Mouse (Mus musculus): ENCODE measurements around the gene Rab8a. TPM values are rescaled to one million over a fixed set of nuclear protein-coding genes. Genes with fewer than 3 reads are reported as not detected.

Gene Rab8a
- polyA plus RNA-seq (2015; fragmentation: Nextera tagmentation; extraction: Ambion mirVana) = 75.7 and 78.6 TPM in 2 replicates

DNA sequence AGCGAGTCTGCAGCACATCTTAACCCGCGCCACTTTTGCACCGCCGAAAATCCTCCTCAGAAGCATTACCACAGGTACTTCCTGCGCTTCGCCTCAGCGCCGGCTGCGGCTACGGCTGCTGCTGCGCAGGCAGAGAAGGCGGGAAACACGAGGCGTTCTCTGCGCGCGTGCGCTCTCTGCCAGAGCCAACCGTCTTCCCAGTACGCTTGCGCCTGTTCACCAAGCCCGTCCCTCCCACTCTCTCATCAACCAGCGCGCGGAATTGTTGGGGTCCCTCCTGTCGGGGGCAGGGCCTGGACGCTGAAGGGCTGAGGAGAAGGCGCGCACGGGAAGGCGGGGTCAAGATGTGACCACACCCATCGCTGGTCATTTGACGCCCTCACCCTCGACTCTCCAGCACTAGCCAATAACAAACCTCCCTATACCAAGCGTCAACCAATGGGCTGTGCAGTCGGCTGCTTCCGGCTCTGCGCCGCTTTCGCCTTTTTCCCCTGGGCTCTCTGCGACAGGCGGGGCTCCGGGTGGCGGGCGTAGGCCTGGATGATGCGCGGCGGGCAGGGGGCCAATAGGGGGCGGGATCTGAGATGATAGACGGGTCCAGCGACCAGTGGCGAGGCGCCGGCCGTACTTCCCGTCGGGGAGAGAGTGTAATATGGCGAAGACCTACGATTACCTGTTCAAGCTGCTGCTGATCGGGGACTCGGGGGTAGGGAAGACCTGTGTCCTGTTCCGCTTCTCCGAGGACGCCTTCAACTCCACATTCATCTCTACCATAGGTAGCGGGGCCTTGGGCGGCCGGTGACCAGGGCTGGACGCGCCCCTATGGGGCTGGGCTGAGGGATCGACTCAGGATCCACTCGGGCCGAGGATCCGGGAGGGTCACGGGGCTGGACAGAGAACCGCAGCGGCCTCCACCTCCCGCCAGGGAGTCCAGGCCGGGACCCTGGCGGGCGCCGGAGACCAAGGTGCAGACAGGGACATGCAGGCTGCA lies at the start of gene Rab8a:
Rab8a (plus strand) TSS at position 494 of the 991 bp plus-strand sequence.

GRCm38 (mm10) chr8:72134756-72135445 lies 26.1 kb upstream of the Rab8a start, which contains the start of gene Tpm4:
Gene Tpm4, plus strand, starts transcription at chr8:72134975.

GRCm38 (mm10) chr8:72189417-72190214 lies 28.6 kb downstream of the Rab8a start, which contains the start of gene Hsh2d:
Gene Hsh2d, plus strand, starts transcription at chr8:72189638.

GRCm38 (mm10) chr8:72212751-72213150 lies 51.8 kb downstream of the Rab8a start, which contains the start of gene Cib3:
Gene Cib3, minus strand, starts transcription at chr8:72212837.

GRCm38 (mm10) chr8:72213536-72213935 lies 52.5 kb downstream of the Rab8a start, which contains the start of gene Gm11034:
Gene Gm11034, minus strand, starts transcription at chr8:72213636.

DNA sequence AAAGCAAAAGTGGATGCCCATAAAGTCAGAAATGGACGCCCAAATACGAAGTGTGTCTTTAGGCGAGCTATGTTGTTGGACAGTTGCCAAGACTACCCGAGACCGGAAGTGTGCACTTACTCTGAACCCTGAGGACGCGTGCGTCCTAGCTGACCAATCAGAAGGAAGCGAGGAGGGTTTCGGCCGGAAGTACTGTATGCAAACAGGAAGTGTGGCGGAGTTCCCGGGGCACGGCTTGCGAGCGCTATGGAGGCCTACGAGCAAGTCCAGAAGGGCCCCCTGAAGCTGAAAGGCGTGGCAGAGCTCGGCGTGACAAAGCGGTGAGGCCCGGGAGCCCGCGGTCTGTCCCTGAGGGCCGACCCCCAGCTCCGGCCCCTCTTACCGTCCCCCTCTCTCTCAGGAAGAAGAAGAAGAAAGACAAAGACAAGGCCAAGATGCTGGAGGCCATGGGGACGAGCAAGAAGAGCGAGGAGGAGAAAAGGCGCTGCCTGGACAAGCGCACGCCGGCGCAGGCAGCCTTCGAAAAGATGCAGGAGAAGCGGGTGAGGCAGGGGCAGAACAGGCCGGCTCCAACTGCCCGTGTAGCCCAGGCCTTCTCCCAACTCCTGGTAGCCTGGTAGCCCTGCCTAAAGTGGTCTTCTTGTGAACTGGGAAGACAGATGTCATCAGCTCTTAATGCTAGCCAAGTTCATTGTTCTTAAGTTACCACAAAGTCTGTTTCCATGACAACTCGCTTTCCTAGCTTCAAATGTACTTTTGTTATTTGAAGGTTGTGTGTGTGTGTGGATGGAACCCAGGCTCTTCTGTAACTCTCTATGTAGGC lies 58.8 kb downstream of the Rab8a start, which contains the start of gene Fam32a:
Fam32a (plus strand) TSS at position 190 of the 823 bp plus-strand sequence.

Other genes with a start within 250 kb of the Rab8a start
- 15.1 and 18.7 TPM in 2 replicates for gene Zfp961, start 210.2 kb upstream of the Rab8a start, polyA plus RNA-seq (2015; fragmentation: Nextera tagmentation; extraction: Ambion mirVana)
- 3.0 and 4.5 TPM in 2 replicates for gene Cyp4f18, start 151.6 kb upstream of the Rab8a start, polyA plus RNA-seq (2015; fragmentation: Nextera tagmentation; extraction: Ambion mirVana)
- gene Olfr372, start 120.0 kb upstream of the Rab8a start, polyA plus RNA-seq (2015; fragmentation: Nextera tagmentation; extraction: Ambion mirVana) = not detected in 2 replicates
- not detected in 2 replicates for gene Olfr373, start 78.0 kb upstream of the Rab8a start, polyA plus RNA-seq (2015; fragmentation: Nextera tagmentation; extraction: Ambion mirVana)
- gene Olfr374, start 54.2 kb upstream of the Rab8a start, polyA plus RNA-seq (2015; fragmentation: Nextera tagmentation; extraction: Ambion mirVana) = 0.03 TPM in 1 of 2 replicates, not detected in the other
- gene Tpm4, start 26.2 kb upstream of the Rab8a start, polyA plus RNA-seq (2015; fragmentation: Nextera tagmentation; extraction: Ambion mirVana) = 309 and 335 TPM in 2 replicates
- gene Hsh2d, start 28.4 kb downstream of the Rab8a start, polyA plus RNA-seq (2015; fragmentation: Nextera tagmentation; extraction: Ambion mirVana) = 0.17 and 0.26 TPM in 2 replicates
- gene Cib3, start 51.6 kb downstream of the Rab8a start, polyA plus RNA-seq (2015; fragmentation: Nextera tagmentation; extraction: Ambion mirVana) = 0.17 and 0.25 TPM in 2 replicates
- gene Gm11034, start 52.4 kb downstream of the Rab8a start, polyA plus RNA-seq (2015; fragmentation: Nextera tagmentation; extraction: Ambion mirVana) = not detected in 2 replicates
- gene Fam32a, start 58.5 kb downstream of the Rab8a start, polyA plus RNA-seq (2015; fragmentation: Nextera tagmentation; extraction: Ambion mirVana) = 81.4 and 84.4 TPM in 2 replicates
- 77.1 and 78.9 TPM in 2 replicates for gene Ap1m1, start 78.8 kb downstream of the Rab8a start, polyA plus RNA-seq (2015; fragmentation: Nextera tagmentation; extraction: Ambion mirVana)
- gene Gm10282, start 144.1 kb downstream of the Rab8a start, polyA plus RNA-seq (2015; fragmentation: Nextera tagmentation; extraction: Ambion mirVana) = 11.5 and 11.9 TPM in 2 replicates
- 23.2 and 28.6 TPM in 2 replicates for gene Klf2, start 157.8 kb downstream of the Rab8a start, polyA plus RNA-seq (2015; fragmentation: Nextera tagmentation; extraction: Ambion mirVana)

Measured in adrenal gland, postnatal 0 days (tissue).